Mouse (Mus musculus): ENCODE results near the gene St6galnac4. TPM values are rescaled to one million over a fixed set of nuclear protein-coding genes. Genes with fewer than 3 reads are reported as not detected.

St6galnac4 gene
- polyA plus RNA-seq, 1 experiment from 2014 or later = 35.1 TPM

GRCm38 (mm10) chr2:32636617-32637016, 49.7 kb downstream of the St6galnac4 start:
- no peak for ATAC-seq (ENCODE audit: low read depth)
- no peaks in the 10 kb centered on the region for H3K36me3 ChIP-seq (ENCODE audit: control insufficient read depth, insufficient read depth, low read length)
- H3K9me3 ChIP-seq (ENCODE audit: control insufficient read depth, low read length) = no peaks in the 10 kb centered on the region
- WGBS = 90% methylated on average over 7 of the region's 7 CpGs
- no peak overlapping the region for H3K9ac ChIP-seq (replicated peaks; ENCODE audit: low read depth, low read length)
- no peak overlapping the region for H3K4me3 ChIP-seq (ENCODE audit: low read depth, low read length)
- no peaks in the 10 kb centered on the region for H3K4me1 ChIP-seq (ENCODE audit: control insufficient read depth, insufficient read depth, low read length)
- H3K27ac ChIP-seq (ENCODE audit: low read depth, low read length) = no peak overlapping the region
- H3K27me3 ChIP-seq (ENCODE audit: control insufficient read depth, insufficient read depth, low read length) = no peaks in the 10 kb centered on the region
- no peak overlapping the region for H3K4me2 ChIP-seq (ENCODE audit: low read depth, low read length)

- H3K4me2 ChIP-seq (ENCODE audit: low read depth, low read length) = no peak overlapping the region
- no peak overlapping the region for H3K27ac ChIP-seq (ENCODE audit: low read depth, low read length)
- H3K4me3 ChIP-seq (ENCODE audit: low read depth, low read length) = no peak overlapping the region
- no peak overlapping the region for H3K9ac ChIP-seq (replicated peaks; ENCODE audit: low read depth, low read length)
- WGBS = 46% methylated on average over 11 of the region's 11 CpGs
- H3K36me3 ChIP-seq (ENCODE audit: control insufficient read depth, insufficient read depth, low read length) = no peaks in the 10 kb centered on the region
- no peaks in the 10 kb centered on the region for H3K9me3 ChIP-seq (ENCODE audit: control insufficient read depth, low read length)
- H3K4me1 ChIP-seq (ENCODE audit: control insufficient read depth, insufficient read depth, low read length) = no peaks in the 10 kb centered on the region
- no peak for ATAC-seq (ENCODE audit: low read depth)
- H3K27me3 ChIP-seq (ENCODE audit: control insufficient read depth, insufficient read depth, low read length) = no peaks in the 10 kb centered on the region
Measured at GRCm38 (mm10) chr2:32637778-32638281, 50.9 kb downstream of the St6galnac4 start.

GRCm38 (mm10) chr2:32639632-32640031, 52.7 kb downstream of the St6galnac4 start:
- Histone ChIP-seq H3K4me2 (ENCODE audit: low read depth, low read length) (no peak overlapping the region), H3K27ac (ENCODE audit: low read depth, low read length) (no peak overlapping the region), H3K36me3 (ENCODE audit: control insufficient read depth, insufficient read depth, low read length) (no peaks in the 10 kb centered on the region), H3K9me3 (ENCODE audit: control insufficient read depth, low read length) (no peaks in the 10 kb centered on the region), H3K4me3 (ENCODE audit: low read depth, low read length) (no peak overlapping the region), H3K4me1 (ENCODE audit: control insufficient read depth, insufficient read depth, low read length) (no peaks in the 10 kb centered on the region), H3K27me3 (ENCODE audit: control insufficient read depth, insufficient read depth, low read length) (no peaks in the 10 kb centered on the region), H3K9ac (replicated peaks; ENCODE audit: low read depth, low read length) (no peak overlapping the region)
- 79% methylated on average over 1 of the region's 1 CpGs for WGBS
- ATAC-seq (ENCODE audit: low read depth) = no peak

GRCm38 (mm10) chr2:32640550-32641051, 53.7 kb downstream of the St6galnac4 start:
- Histone ChIP-seq H3K4me1 (ENCODE audit: control insufficient read depth, insufficient read depth, low read length) (no peaks in the 10 kb centered on the region), H3K4me3 (ENCODE audit: low read depth, low read length) (no peak overlapping the region), H3K9me3 (ENCODE audit: control insufficient read depth, low read length) (no peaks in the 10 kb centered on the region), H3K27ac (ENCODE audit: low read depth, low read length) (no peak overlapping the region), H3K4me2 (ENCODE audit: low read depth, low read length) (no peak overlapping the region), H3K36me3 (ENCODE audit: control insufficient read depth, insufficient read depth, low read length) (no peaks in the 10 kb centered on the region), H3K9ac (replicated peaks; ENCODE audit: low read depth, low read length) (no peak overlapping the region), H3K27me3 (ENCODE audit: control insufficient read depth, insufficient read depth, low read length) (no peaks in the 10 kb centered on the region)
- no peak for ATAC-seq (ENCODE audit: low read depth)
- WGBS = 60% methylated on average over 6 of the region's 6 CpGs

DNA sequence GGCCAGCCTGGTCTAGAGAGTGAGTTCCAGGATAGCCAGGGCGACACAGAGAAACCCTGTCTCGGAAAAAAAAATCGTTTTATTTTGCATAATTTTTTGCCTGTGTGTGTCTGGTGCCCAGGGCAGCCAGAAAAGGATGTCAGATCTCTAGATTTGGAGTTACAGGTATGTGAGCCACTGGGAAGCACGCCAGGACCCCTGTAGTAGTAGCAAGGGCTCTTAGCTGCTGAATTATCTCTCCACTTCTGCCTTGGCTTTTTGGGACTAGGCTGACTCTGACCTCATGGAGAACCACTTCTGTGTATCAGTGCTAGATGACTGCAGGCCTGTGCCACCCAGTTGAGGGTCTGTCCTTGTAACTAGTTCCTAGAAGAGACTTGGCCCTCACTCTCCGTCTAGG, 54.9 kb downstream of the St6galnac4 start:
- 82% methylated on average over 5 of the region's 5 CpGs for WGBS
- Histone ChIP-seq H3K36me3 (ENCODE audit: control insufficient read depth, insufficient read depth, low read length) (no peaks in the 10 kb centered on the region), H3K9me3 (ENCODE audit: control insufficient read depth, low read length) (no peaks in the 10 kb centered on the region), H3K4me2 (ENCODE audit: low read depth, low read length) (no peak overlapping the region), H3K27ac (ENCODE audit: low read depth, low read length) (no peak overlapping the region), H3K27me3 (ENCODE audit: control insufficient read depth, insufficient read depth, low read length) (no peaks in the 10 kb centered on the region), H3K4me3 (ENCODE audit: low read depth, low read length) (no peak overlapping the region), H3K9ac (replicated peaks; ENCODE audit: low read depth, low read length) (no peak overlapping the region), H3K4me1 (ENCODE audit: control insufficient read depth, insufficient read depth, low read length) (no peaks in the 10 kb centered on the region)
- no peak for ATAC-seq (ENCODE audit: low read depth)

DNA sequence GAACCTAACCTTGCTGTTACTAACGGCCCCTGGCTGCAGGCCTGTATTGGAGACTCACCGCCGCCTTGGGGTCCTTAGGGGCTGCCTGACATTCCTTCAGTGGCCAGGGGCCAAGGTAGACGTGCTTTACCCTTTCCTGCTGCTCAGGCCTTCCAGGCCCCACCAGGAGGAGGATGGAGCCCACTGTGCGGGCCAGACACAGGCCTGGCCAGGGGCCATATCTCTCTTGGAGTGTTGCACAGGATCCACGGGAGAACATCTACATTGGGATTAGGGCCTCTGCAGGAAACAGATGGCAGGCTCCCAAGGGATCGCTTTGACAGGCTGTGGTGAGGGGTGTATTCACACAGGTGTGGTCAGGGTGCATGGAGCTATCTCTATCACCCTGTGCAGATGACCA, 55.9 kb downstream of the St6galnac4 start:
- Histone ChIP-seq H3K9me3 (ENCODE audit: control insufficient read depth, low read length) (no peaks in the 10 kb centered on the region), H3K9ac (replicated peaks; ENCODE audit: low read depth, low read length) (no peak overlapping the region), H3K4me3 (ENCODE audit: low read depth, low read length) (no peak overlapping the region), H3K36me3 (ENCODE audit: control insufficient read depth, insufficient read depth, low read length) (no peaks in the 10 kb centered on the region), H3K27me3 (ENCODE audit: control insufficient read depth, insufficient read depth, low read length) (no peaks in the 10 kb centered on the region), H3K4me1 (ENCODE audit: control insufficient read depth, insufficient read depth, low read length) (no peaks in the 10 kb centered on the region), H3K4me2 (ENCODE audit: low read depth, low read length) (no peak overlapping the region), H3K27ac (ENCODE audit: low read depth, low read length) (no peak overlapping the region)
- ATAC-seq (ENCODE audit: low read depth) = no peak
- 75% methylated on average over 7 of the region's 7 CpGs for WGBS

DNA sequence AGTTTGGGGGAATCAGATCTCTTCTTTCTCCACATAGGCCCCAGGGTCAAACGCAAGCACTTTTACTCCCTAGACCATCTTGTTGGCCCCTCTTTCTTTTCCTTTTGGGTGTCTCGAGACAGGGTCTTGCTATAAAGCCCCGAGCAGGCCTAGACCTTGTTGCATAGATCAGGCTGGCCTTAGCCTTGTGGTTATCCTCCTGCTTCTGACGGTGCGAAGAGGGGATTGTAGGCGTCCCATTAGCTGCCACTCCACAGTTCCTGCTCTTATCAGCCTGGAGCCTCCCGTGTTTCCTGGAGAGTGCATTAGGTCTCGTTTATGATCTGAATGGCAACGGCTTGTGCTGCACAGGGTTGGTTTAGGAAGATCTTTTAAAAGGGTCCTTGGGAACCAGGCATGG, 57.2 kb downstream of the St6galnac4 start:
- no peak for ATAC-seq (ENCODE audit: low read depth)
- Histone ChIP-seq H3K27me3 (ENCODE audit: control insufficient read depth, insufficient read depth, low read length) (no peaks in the 10 kb centered on the region), H3K4me3 (ENCODE audit: low read depth, low read length) (no peak overlapping the region), H3K9me3 (ENCODE audit: control insufficient read depth, low read length) (no peaks in the 10 kb centered on the region), H3K4me2 (ENCODE audit: low read depth, low read length) (no peak overlapping the region), H3K4me1 (ENCODE audit: control insufficient read depth, insufficient read depth, low read length) (no peaks in the 10 kb centered on the region), H3K9ac (replicated peaks; ENCODE audit: low read depth, low read length) (no peak overlapping the region), H3K36me3 (ENCODE audit: control insufficient read depth, insufficient read depth, low read length) (no peaks in the 10 kb centered on the region), H3K27ac (ENCODE audit: low read depth, low read length) (no peak overlapping the region)
- 80% methylated on average over 9 of the region's 9 CpGs for WGBS

- H3K36me3 ChIP-seq (ENCODE audit: control insufficient read depth, insufficient read depth, low read length) = no peaks in the 10 kb centered on the region
- WGBS = 92% methylated on average over 8 of the region's 8 CpGs
- H3K4me3 ChIP-seq (ENCODE audit: low read depth, low read length) = no peak overlapping the region
- H3K27me3 ChIP-seq (ENCODE audit: control insufficient read depth, insufficient read depth, low read length) = no peaks in the 10 kb centered on the region
- ATAC-seq (ENCODE audit: low read depth) = no peak
- no peaks in the 10 kb centered on the region for H3K9me3 ChIP-seq (ENCODE audit: control insufficient read depth, low read length)
- no peaks in the 10 kb centered on the region for H3K4me1 ChIP-seq (ENCODE audit: control insufficient read depth, insufficient read depth, low read length)
- no peak overlapping the region for H3K4me2 ChIP-seq (ENCODE audit: low read depth, low read length)
- no peak overlapping the region for H3K27ac ChIP-seq (ENCODE audit: low read depth, low read length)
- H3K9ac ChIP-seq (replicated peaks; ENCODE audit: low read depth, low read length) = no peak overlapping the region
Measured at GRCm38 (mm10) chr2:32644799-32645475, 58.0 kb downstream of the St6galnac4 start.

DNA sequence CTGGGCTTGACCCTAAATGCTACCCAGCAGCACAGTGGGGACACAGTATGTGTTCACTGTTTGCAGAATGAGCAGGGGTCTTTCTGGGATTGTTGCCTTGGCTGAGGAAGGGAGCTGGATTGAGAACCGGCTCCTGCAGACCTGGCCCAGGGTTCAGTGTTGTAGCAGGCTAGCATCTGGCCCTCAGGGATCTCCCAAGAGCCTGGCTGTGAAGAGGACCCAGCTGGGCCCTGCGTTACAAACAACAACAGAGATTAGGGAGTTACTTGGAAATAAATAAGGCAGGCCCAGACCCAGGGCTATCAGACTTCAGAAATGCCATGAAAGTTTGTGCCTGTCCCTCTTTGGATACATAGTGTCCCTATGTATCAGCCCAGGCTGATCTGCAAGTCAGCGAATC, 58.8 kb downstream of the St6galnac4 start:
- ATAC-seq (ENCODE audit: low read depth) = no peak
- 68% methylated on average over 3 of the region's 3 CpGs for WGBS
- Histone ChIP-seq H3K36me3 (ENCODE audit: control insufficient read depth, insufficient read depth, low read length) (no peaks in the 10 kb centered on the region), H3K4me1 (ENCODE audit: control insufficient read depth, insufficient read depth, low read length) (no peaks in the 10 kb centered on the region), H3K9me3 (ENCODE audit: control insufficient read depth, low read length) (no peaks in the 10 kb centered on the region), H3K27me3 (ENCODE audit: control insufficient read depth, insufficient read depth, low read length) (no peaks in the 10 kb centered on the region), H3K27ac (ENCODE audit: low read depth, low read length) (no peak overlapping the region), H3K4me3 (ENCODE audit: low read depth, low read length) (no peak overlapping the region), H3K4me2 (ENCODE audit: low read depth, low read length) (no peak overlapping the region), H3K9ac (replicated peaks; ENCODE audit: low read depth, low read length) (no peak overlapping the region)
